Mouse (Mus musculus): ENCODE measurements around the gene Lrrc8c. TPM values are rescaled to one million over a fixed set of nuclear protein-coding genes. Genes with fewer than 3 reads are reported as not detected.

Lrrc8c gene
- polyA plus RNA-seq (2014; fragmentation: Illumina TruSeq; extraction: RNeasy Lipid Tissue Mini Kit (QIAGEN cat#74804); ENCODE audit: low read depth, low replicate concordance), result 10.6 TPM

GRCm38 (mm10) chr5:105519096-105519975 lies at the start of gene Lrrc8c:
TSS of gene Lrrc8c (plus strand) at chr5:105519388.

Other genes with a start within 250 kb of the Lrrc8c start
- gene Gm43302, start 225.7 kb upstream of the Lrrc8c start, polyA plus RNA-seq (2014; fragmentation: Illumina TruSeq; extraction: RNeasy Lipid Tissue Mini Kit (QIAGEN cat#74804); ENCODE audit: low read depth, low replicate concordance), result 0.54 TPM
- 25.3 TPM for gene Gbp6, start 225.7 kb upstream of the Lrrc8c start, polyA plus RNA-seq (2014; fragmentation: Illumina TruSeq; extraction: RNeasy Lipid Tissue Mini Kit (QIAGEN cat#74804); ENCODE audit: low read depth, low replicate concordance)
- gene Lrrc8b, start 103.6 kb upstream of the Lrrc8c start, polyA plus RNA-seq (2014; fragmentation: Illumina TruSeq; extraction: RNeasy Lipid Tissue Mini Kit (QIAGEN cat#74804); ENCODE audit: low read depth, low replicate concordance), result 27.0 TPM
- 23.5 TPM for gene Lrrc8d, start 180.6 kb downstream of the Lrrc8c start, polyA plus RNA-seq (2014; fragmentation: Illumina TruSeq; extraction: RNeasy Lipid Tissue Mini Kit (QIAGEN cat#74804); ENCODE audit: low read depth, low replicate concordance)

Measured in sigmoid colon, adult 10 weeks (tissue).